Mouse (Mus musculus) midbrain, embryonic 16.5 days (tissue): ENCODE data around the gene Ptges3l. TPM values are rescaled to one million over a fixed set of nuclear protein-coding genes. Genes with fewer than 3 reads are reported as not detected.
"Not testable (repeated sequence)": the region's sequence is repeated elsewhere in the genome, so short reads cannot be mapped to it uniquely, and the experiment has no call there.

Experiments
- ATAC-seq: fragments of 200-750 bp; cut with Nextera tagmentation; 2 replicates; pipeline ENCODE4 v1.8.0; 2017; ENCODE audit warnings: moderate TSS enrichment
- H3K27ac ChIP-seq: fragments of 300-500 bp; sonication (generic); 2 replicates; pipeline ENCODE4 v1.5.1; 2014; ENCODE audit warnings: mild to moderate bottlenecking, low read length, mixed read lengths
- H3K27me3 ChIP-seq: fragments of 300-500 bp; sonication (generic); 2 replicates; pipeline ENCODE4 v1.6.1; 2014; ENCODE audit warnings: low read depth, low read length, mixed read lengths; ENCODE audit not compliant: control insufficient read depth, insufficient read depth
- H3K36me3 ChIP-seq: fragments of 300-500 bp; sonication (generic); 2 replicates; pipeline ENCODE4 v1.6.1; 2014; ENCODE audit warnings: mild to moderate bottlenecking, low read length, moderate library complexity, mixed read lengths; ENCODE audit not compliant: control insufficient read depth, insufficient read depth
- H3K4me1 ChIP-seq: fragments of 300-500 bp; sonication (generic); 2 replicates; pipeline ENCODE4 v1.6.1; 2014; ENCODE audit warnings: mild to moderate bottlenecking, low read length, mixed read lengths; ENCODE audit not compliant: control insufficient read depth, insufficient read depth
- H3K4me2 ChIP-seq: fragments of 300-500 bp; sonication (generic); 2 replicates; pipeline ENCODE4 v1.6.1; 2014; ENCODE audit warnings: mild to moderate bottlenecking, low read length, mixed read lengths
- H3K4me3 ChIP-seq: fragments of 300-500 bp; sonication (generic); 2 replicates; pipeline ENCODE4 v1.5.1; 2014; ENCODE audit warnings: low read depth, mild to moderate bottlenecking, low read length, moderate library complexity, mixed read lengths
- H3K9ac ChIP-seq: fragments of 300-500 bp; sonication (generic); 2 replicates; pipeline ENCODE4 v1.6.1; 2014; ENCODE audit warnings: low read depth, low read length, mixed read lengths
- H3K9me3 ChIP-seq: fragments of 300-500 bp; sonication (generic); replicated peaks from 2 replicates; pipeline ENCODE4 v1.6.1; 2014; ENCODE audit warnings: mild to moderate bottlenecking, low read length, mixed read lengths; ENCODE audit not compliant: control insufficient read depth, poor library complexity, severe bottlenecking
- WGBS: fragments of 180-500 bp; shearing (Covaris S2); extraction: QIAGEN DNeasy Blood & Tissue Kit; methylation state at CpG from one replicate; pipeline ENCODE4 v1.1.7; 2014; 5-methylcytosine and 5-hydroxymethylcytosine counted together
- polyA plus RNA-seq: library from polyadenylated mRNA; unstranded; fragments of >200 nt; fragmentation: Nextera tagmentation; extraction: Ambion mirVana; gene quantifications from 2 replicates; pipeline ENCODE4 v1.2.1, GENCODE M21; 2015

Gene Ptges3l
- polyA plus RNA-seq, 1 experiment from 2014 or later = 3.1 TPM

DNA sequence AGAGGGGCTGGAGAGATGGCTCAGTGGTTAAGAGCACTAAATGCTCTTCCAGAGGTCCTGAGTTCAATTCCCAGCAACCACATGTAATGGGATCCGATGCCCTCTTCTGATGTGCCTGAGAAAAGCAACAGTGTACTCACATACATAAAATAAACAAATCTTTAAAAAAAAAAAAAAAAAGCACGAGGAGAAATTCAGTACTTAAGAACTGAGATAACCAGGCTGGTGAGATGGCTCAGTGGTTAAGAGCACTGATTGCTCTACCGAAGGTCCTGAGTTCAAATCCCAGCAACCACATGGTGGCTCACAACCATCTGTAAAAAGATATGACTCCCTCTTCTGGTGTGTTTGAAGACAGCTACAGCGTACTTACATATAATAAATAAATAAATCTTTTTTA lies 24.5 kb upstream of the Ptges3l start:
- not testable (repeated sequence) for H3K4me1 ChIP-seq, H3K9me3 ChIP-seq, H3K4me3 ChIP-seq, H3K27me3 ChIP-seq, ATAC-seq, H3K27ac ChIP-seq, H3K4me2 ChIP-seq, H3K36me3 ChIP-seq, H3K9ac ChIP-seq
- 86% methylated on average over 4 of the region's 4 CpGs for WGBS

DNA sequence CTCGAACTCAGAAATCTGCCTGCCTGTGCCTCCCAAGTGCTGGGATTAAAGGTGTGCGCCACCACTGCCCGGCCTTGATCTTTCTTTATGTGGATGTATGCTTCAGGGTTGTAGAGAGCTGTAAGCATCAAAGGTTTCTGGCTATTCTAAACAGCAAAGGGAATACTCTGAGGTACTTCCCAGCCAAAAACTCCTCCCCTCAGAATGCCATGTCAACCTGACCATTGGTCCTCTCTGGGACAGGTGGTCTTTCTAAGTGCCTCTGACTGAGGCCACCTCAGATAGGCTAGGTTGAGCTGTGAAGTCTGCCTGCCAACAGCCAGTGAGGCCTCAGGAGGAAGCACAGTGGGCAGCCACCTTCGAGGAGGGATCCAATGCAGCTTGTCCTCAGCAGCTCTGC lies 23.8 kb upstream of the Ptges3l start:
- no peaks in the 10 kb centered on the region for H3K27me3 ChIP-seq
- H3K27ac ChIP-seq = no peak overlapping the region
- ATAC-seq = no peak
- peaks cover 4% of the 10 kb centered on the region; the same call in 1 of the 2 replicates for H3K4me1 ChIP-seq
- H3K4me3 ChIP-seq = no peak overlapping the region
- H3K9ac ChIP-seq = no peak overlapping the region
- H3K4me2 ChIP-seq = no peak overlapping the region
- H3K9me3 ChIP-seq = no peaks in the 10 kb centered on the region
- 86% methylated on average over 4 of the region's 4 CpGs for WGBS
- peaks cover 12% of the 10 kb centered on the region for H3K36me3 ChIP-seq

DNA sequence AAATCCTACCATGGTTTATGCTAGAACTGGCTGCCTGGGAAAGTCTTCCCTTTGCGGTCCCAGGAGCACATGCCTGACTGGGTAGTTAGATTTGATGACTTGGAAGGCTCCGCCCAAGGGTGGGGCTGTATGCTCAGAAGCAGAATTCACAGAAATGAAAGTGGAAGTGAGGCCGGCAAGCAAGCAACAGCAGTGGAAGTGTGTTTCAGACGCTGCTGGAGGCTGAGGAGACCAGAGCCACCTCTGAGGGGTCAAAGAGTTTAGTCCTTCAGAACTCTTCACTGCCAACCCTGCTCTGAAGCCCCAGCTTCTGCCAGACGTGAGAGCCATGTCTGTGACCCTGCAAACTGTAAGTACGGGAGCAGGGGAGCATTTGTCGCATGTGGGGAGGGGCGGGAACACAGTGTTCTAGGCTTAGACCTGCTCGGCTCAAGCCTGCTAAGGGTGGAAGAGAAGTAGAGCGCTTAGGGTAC lies 23.2 kb upstream of the Ptges3l start, which contains the start of gene Ifi35:
Gene Ifi35, plus strand, starts transcription at position 134 of the 473 bp plus-strand sequence.
- Histone ChIP-seq H3K9ac (no peak within 1 kb of the TSS), H3K36me3 (peaks cover 16% of the 10 kb centered on the region), H3K9me3 (no peaks in the 10 kb centered on the region), H3K27ac (no peak within 1 kb of the TSS), H3K4me2 (peak within 1 kb of the TSS; percentile 19; the same call in 1 of the 2 replicates), H3K27me3 (no peaks in the 10 kb centered on the region), H3K4me1 (peaks cover 10% of the 10 kb centered on the region), H3K4me3 (peak within 1 kb of the TSS; percentile 11)
- ATAC-seq = no peak
- WGBS = 44% methylated on average over 10 of the region's 10 CpGs

DNA sequence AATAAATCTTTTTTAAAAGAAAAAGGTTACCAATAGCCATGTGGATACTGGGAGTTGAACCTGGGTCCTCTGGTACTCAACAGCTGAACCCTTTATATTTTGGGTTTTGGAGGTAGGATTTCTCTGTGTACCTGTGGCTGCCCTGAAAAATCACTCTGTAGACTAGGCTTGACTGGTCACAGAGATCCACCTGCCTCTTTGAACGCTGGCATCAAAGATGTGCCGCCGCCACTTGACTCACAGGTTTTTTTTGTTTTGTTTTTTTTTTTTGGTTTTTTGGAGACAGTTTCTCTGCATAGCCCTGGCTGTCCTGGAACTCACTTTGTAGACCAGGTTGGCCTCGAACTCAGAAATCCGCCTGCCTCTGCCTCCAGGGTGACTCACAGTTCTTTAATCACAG lies 22.7 kb upstream of the Ptges3l start:
- no peak for ATAC-seq
- peaks cover 14% of the 10 kb centered on the region for H3K4me1 ChIP-seq
- no peaks in the 10 kb centered on the region for H3K9me3 ChIP-seq
- 87% methylated on average over 5 of the region's 5 CpGs for WGBS
- no peaks in the 10 kb centered on the region for H3K27me3 ChIP-seq
- H3K4me3 ChIP-seq = no peak overlapping the region
- no peak overlapping the region for H3K27ac ChIP-seq
- H3K9ac ChIP-seq = no peak overlapping the region
- peaks cover 16% of the 10 kb centered on the region for H3K36me3 ChIP-seq
- H3K4me2 ChIP-seq = no peak overlapping the region

DNA sequence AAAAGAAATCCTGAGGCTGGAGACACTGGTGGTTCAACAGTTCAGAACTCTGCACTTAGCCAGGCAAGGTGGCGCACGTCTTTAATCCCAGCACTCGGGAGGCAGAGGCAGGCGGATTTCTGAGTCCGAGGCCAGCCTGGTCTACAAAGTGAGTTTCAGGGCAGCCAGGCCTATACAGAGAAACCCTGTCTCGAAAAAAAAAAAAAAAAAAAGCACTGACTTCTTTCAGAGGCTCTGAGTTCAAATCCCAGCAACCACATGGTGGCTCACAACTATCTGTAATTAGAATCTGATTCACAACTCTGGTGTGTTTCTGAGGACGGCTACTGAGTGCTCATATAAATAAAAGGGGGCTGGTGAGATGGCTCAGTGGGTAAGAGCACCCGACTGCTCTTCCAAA lies 21.7 kb upstream of the Ptges3l start:
- H3K36me3 ChIP-seq = peaks cover 16% of the 10 kb centered on the region
- 94% methylated on average over 8 of the region's 8 CpGs for WGBS
- not testable (repeated sequence) for H3K27ac ChIP-seq, H3K4me3 ChIP-seq, ATAC-seq, H3K27me3 ChIP-seq, H3K4me2 ChIP-seq, H3K9me3 ChIP-seq, H3K9ac ChIP-seq
- peaks cover 14% of the 10 kb centered on the region for H3K4me1 ChIP-seq

DNA sequence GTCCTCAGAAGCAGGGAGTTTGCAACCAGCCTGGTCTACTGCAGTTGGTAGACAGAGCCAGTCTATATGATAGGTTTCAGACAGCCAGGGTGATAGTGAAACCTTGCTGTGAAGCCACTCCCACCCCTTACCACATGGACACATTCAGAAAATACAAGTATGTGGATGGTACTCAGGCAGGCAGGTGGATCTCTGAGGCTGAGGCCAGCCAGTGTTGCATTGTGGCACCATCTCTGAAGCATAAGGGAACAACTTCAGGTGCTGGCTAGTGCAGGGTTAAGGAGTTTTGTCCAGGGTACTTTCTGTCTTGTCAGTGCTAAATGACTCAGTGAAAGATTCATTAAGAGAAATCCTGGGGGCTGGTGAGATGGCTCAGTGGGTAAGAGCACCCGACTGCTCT lies 21.2 kb upstream of the Ptges3l start:
- peaks cover 16% of the 10 kb centered on the region for H3K36me3 ChIP-seq
- no peaks in the 10 kb centered on the region for H3K27me3 ChIP-seq
- H3K4me3 ChIP-seq = no peak overlapping the region
- H3K4me2 ChIP-seq = no peak overlapping the region
- WGBS = 93% methylated on average over 1 of the region's 1 CpGs
- H3K9me3 ChIP-seq = no peaks in the 10 kb centered on the region
- no peak overlapping the region for H3K27ac ChIP-seq
- no peak for ATAC-seq
- H3K9ac ChIP-seq = no peak overlapping the region
- H3K4me1 ChIP-seq = peaks cover 14% of the 10 kb centered on the region

DNA sequence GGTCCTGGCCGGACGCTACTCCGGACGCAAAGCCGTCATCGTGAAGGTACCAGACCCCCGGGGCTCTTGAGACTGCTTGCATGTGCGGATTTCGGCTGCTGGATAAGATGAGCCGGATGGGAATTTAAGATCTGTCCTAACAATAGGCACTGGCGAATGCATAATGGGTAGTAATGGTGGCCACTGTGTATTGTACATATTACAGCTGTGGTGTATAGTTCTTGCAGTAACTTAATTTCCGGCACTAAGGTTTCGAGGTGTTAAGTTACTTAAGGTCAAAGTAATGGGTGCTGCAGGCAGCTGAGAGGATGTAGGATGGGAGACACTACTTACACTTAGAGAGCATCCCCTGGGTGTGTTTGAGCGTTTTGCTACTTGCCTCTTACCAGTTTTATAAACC lies 17.6 kb upstream of the Ptges3l start:
- peak; percentile 8; the same call in 1 of the 2 replicates for ATAC-seq
- peaks cover 14% of the 10 kb centered on the region for H3K4me1 ChIP-seq
- peaks cover 16% of the 10 kb centered on the region for H3K36me3 ChIP-seq
- H3K4me3 ChIP-seq = peak overlapping the region; percentile 59
- H3K4me2 ChIP-seq = peak overlapping the region; percentile 84
- no peaks in the 10 kb centered on the region for H3K9me3 ChIP-seq
- 1% methylated on average over 14 of the region's 14 CpGs for WGBS
- peak overlapping the region; percentile 86 for H3K27ac ChIP-seq
- peak overlapping the region; percentile 69 for H3K9ac ChIP-seq
- H3K27me3 ChIP-seq = no peaks in the 10 kb centered on the region

DNA sequence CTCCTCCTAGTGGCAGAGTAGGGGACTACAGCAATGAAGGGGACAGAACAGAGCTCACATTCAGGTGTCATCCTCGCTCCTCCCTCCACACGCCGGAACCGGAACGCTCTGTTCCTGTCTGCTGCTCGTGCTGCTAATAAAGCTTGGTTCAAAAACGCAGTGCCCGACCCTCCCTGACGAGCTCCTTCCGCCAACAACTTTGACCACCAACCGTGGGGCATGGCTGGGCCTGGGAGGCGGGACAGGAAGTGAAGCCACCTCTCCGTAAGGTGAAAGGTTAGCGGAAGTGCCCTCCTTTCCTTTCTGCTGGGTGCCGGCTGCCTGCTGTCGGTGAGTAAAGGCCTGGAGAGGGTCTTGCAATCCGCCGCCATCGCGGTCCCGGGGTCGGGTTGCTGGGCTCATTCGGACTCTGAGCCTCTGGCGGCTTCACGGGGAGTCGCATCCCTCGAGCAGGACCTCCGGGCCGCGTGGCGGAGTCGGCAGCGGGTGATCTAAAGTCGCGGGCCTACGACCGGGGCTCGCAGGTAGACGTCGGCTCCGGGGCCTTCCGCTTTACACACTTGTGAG lies 17.1 kb upstream of the Ptges3l start, which contains the start of gene Rpl27:
Gene Rpl27, plus strand, starts transcription at position 172 of the 567 bp plus-strand sequence.
- Histone ChIP-seq H3K27me3 (no peaks in the 10 kb centered on the region), H3K36me3 (peaks cover 16% of the 10 kb centered on the region), H3K9ac (peak within 1 kb of the TSS; percentile 69), H3K9me3 (no peaks in the 10 kb centered on the region), H3K4me1 (peaks cover 14% of the 10 kb centered on the region), H3K4me2 (peak within 1 kb of the TSS; percentile 84), H3K27ac (peak within 1 kb of the TSS; percentile 86), H3K4me3 (peak within 1 kb of the TSS; percentile 59)
- ATAC-seq = peak; percentile 98
- 0% methylated on average over 42 of the region's 42 CpGs for WGBS

DNA sequence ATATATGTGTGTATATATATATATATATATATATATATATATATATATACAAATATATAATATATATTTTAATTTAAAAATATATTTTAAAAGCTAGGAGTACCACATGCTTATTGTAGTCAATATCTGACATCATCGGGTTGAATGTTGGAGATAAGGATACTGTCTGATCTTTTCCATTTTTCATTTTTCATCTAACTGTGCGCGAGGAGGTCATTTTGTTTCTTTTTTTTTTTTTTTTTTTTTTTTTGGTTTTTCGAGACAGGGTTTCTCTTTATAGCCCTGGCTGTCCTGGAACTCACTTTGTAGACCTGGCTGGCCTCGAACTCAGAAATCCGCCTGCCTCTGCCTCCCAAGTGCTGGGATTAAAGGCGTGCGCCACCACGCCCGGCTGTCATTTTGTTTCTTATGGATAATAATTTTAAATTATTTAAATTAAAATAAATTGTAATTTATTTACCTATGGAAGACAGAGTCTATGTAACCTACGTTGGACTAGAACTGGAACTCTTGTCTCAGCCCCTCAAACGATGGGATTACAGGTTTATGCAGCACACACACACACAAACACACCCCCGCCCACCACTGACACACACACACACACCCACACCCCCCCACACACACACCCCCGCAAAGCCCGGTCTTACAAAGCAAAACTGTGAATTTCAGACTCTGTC lies 16.5 kb upstream of the Ptges3l start:
- H3K9me3 ChIP-seq, H3K27me3 ChIP-seq, H3K9ac ChIP-seq: not testable (repeated sequence)
- H3K36me3 ChIP-seq = peaks cover 16% of the 10 kb centered on the region
- peak overlapping the region; percentile 59 for H3K4me3 ChIP-seq
- H3K4me1 ChIP-seq = peaks cover 14% of the 10 kb centered on the region
- peak overlapping the region; percentile 49 for H3K4me2 ChIP-seq
- WGBS = 36% methylated on average over 14 of the region's 15 CpGs
- peak; percentile 65; the same call in 1 of the 2 replicates for ATAC-seq
- H3K27ac ChIP-seq = peak overlapping the region; percentile 58; the same call in 1 of the 2 replicates
